Mouse (Mus musculus) erythroblast, embryonic 14.5 days (primary cell): ENCODE data around the gene Prkce.

Source experiments
- GATA1 ChIP-seq: IDR thresholded peaks from 2 replicates; pipeline ENCODE4 v1.6.1; 2012; ENCODE audit warnings: low read length, inconsistent platforms, mixed read lengths
- TAL1 ChIP-seq: IDR thresholded peaks from 3 replicates; pipeline ENCODE4 v1.6.1; 2012; ENCODE audit warnings: low read length, inconsistent platforms, mixed read lengths

DNA sequence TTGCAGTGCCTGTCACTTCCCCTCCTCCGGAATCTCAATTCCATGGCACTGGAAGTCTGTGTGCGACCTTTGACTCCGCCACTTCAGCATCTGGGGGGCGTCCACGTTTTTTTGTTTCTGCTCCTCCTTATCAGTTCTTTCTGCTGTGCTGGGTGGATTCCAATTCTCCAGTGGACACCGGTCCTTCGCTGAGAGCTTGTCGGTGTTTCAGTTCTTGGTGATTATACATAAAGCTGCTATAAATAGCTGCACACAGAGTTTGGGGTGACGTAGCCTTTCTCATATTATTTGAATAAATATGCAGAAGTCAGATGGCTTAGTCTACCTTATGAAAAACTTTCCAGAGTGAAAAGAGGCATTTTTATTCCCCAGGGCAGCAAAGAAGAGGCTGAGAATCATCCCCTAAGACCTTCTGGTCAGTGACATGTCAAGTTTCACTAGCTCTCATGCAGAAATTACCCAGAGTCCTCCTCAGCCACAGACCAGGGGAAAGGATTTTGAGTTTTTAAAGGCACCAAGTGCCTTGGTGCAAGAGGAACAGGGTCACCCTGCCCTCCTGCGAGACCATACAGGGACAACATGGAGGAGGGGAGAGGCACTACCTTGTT, 299.8 kb downstream of the Prkce start:
- TF ChIP-seq TAL1 (no peak), GATA1 (no peak)
